Mouse (Mus musculus) c-Kit-positive CD71-positive TER-119-positive erythroid progenitor cells, embryonic 14.5 days (primary cell): ENCODE results near the gene G6pc.
"Not testable (repeated sequence)": the region's sequence is repeated elsewhere in the genome, so short reads cannot be mapped to it uniquely, and the experiment has no call there.

Source experiments
- DNase-seq: peaks from one replicate; pipeline ENCODE4 v3.0.0-alpha.2; 2013; ENCODE audit warnings: low spot score

Gene G6pc

DNA sequence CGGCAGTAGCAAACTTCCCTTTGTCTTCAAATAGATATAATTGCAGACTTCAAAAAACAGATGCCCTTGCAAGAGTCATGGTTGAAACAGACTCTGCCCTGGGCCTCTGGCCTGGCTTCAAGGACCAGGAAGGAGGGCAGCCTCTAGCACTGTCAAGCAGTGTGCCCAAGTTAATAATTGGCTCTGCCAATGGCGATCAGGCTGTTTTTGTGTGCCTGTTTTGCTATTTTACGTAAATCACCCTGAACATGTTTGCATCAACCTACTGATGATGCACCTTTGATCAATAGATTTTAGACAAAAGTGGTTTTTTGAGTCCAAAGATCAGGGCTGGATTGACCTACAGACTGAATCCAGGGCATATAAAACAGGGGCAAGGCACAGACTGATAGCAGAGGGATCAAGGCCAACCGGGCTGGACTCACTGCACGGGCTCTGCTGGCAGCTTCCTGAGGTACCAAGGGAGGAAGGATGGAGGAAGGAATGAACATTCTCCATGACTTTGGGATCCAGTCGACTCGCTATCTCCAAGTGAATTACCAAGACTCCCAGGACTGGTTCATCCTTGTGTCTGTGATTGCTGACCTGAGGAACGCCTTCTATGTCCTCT lies at the start of gene G6pc:
Gene G6pc (plus strand): TSS at position 236 of the 610 bp plus-strand sequence.
- DNase-seq, result no peak

DNA sequence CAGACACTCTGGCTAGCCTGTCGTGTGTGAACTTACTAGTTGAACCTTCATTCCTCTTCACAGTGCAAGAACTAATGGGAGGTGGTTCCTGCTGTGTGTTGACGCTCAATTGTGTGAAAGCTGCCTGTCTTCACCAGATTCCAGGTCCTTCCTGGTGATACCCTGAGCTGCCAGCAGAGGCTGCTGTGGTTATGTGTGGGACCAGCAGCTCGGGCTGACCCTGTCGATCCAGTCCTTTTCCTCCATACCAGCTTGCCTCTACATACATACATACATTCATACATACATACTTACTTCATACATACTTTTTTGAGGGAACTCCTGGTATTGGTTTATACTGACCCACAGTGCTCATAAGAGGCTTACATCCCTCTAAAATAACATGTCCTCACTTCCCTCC lies 43.8 kb upstream of the G6pc start:
- DNase-seq, result peak; percentile 39

DNA sequence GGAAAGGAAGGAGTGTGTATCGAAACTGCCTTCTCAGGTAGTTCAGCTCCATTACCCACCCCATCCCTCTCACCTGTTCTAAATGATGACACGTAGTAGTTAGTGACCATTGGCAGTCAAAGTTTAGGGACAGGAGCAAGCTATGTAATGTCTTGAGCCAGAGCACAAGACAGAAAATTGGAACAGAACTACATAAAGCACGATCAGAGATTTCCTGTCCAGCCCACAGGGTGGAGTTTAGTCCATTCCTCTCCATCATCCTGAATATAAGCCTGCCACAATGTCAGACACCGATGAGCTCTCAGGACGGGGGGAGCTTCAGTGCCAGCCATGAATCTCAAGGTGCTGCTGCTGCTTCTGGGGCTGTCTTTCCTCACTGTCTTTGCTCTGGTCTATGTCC lies 42.6 kb upstream of the G6pc start, which contains the start of gene Aoc2:
Gene Aoc2 (plus strand): TSS at position 301 of the 400 bp plus-strand sequence.
- no peak for DNase-seq

DNA sequence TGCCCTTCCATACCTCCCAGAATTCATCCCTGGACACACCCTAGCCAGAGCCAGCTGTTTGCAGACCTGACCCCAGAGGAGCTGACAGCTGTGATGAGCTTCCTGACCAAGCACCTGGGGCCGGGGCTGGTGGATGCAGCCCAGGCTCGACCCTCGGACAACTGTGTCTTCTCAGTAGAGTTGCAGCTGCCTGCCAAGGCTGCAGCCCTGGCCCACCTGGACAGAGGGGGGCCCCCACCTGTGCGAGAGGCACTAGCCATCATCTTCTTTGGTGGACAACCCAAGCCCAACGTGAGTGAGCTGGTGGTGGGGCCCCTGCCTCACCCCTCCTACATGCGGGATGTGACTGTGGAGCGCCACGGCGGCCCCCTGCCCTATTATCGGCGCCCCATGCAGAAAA lies 42.2 kb upstream of the G6pc start:
- DNase-seq, result not testable (repeated sequence)

DNA sequence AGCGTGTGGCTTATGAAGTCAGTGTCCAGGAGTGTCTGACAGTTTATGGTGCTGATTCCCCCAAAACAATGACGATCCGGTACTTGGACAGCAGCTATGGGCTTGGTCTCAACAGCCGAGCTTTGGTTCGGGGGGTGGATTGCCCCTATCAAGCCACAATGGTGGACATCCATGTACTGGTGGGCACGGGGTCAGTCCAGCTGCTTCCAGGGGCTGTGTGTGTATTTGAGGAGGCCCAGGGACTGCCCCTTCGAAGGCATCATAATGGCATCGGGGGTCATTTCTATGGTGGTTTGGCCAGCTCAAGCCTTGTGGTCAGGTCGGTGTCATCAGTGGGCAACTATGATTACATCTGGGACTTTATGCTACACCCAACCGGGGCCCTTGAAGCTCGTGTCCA lies 41.2 kb upstream of the G6pc start:
- DNase-seq, result no peak

DNA sequence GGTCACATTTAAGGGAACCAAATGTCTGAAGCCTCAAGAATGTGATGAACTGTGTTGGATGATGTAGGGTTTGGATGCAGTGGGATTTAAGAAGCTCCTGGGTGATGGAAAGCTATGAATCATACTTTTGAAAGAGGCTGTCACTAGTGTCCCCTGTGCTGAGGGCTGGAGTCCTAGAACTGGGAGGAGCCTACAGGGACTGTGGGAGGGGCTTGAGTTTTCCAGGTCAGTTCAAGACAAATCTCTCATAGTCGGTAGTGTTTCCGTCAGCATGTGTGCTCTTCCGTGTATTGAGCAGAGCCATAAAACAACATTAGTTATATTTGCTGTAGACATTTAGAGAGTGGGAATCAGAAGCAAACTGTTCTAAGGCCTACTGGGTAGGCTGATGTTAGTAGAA lies 40.0 kb upstream of the G6pc start:
- DNase-seq, result no peak

DNA sequence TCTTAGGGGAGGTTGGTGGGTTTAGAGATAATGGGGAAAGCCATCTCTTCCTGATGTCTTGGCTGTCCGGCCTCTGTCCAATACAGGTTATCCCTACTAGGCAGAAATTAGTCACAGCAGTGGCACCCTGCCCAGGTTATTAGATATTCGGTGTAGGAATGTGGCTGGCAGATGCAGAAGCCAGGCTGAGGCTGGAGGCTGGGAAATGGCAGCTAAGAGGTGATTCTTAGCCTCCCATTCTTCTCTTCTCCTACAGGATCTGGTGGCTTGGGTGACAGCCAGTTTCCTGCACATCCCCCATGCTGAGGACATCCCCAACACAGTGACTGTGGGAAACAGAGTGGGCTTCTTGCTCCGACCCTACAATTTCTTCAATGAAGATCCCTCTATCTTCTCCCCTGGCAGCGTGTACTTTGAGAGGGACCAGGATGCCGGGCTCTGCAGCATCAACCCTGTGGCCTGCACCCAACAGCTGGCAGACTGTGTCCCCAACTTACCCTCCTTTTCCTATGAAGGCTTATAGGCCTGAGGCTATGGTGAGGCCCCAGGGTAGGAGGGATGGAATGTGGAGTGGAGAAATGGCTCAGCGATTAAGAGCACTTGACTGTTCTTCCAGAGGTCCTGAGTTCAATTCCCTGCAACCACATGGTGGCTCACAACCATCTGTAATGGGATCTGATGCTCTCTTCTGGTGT lies 38.3 kb upstream of the G6pc start:
- DNase-seq, result no peak

DNA sequence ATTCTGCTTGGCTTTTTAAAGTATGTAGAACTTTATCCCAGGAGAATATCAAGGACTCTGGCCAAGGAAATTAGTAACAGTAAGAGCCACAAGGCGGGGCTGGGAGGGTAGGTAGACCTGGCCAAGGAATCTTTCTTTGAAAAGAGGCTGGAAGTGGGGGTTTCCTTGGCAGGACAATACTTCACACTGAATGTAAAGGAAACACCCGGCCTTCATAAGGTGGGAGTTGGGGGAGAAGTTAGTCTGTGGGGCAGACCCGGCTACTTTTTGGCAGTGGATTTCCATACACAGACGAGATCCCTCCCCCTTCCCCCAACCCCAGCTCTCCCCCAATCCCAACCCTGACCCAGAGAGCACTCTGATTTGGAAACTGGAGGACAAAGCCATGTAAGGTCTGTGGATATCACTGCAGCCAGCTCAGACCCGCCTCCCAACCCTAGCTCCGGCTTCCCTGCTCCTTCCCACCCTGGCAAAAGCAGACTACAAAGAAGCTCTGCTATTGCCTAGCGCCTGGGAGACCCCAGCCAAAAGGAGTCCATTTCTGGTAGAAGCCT lies 36.9 kb upstream of the G6pc start, which contains the start of gene Aoc3:
Gene Aoc3 (plus strand): TSS at position 235 of the 554 bp plus-strand sequence.
- no peak for DNase-seq

DNA sequence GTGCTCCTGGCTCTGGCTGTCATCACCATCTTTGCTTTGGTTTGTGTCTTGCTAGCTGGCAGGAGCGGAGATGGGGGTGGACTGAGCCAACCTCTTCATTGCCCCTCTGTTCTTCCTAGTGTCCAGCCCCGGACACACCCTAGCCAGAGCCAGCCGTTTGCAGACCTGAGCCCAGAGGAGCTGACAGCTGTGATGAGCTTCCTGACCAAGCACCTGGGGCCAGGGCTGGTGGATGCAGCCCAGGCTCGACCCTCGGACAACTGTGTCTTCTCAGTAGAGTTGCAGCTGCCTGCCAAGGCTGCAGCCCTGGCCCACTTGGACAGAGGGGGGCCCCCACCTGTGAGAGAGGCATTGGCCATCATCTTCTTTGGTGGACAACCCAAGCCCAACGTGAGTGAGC lies 36.4 kb upstream of the G6pc start:
- DNase-seq, result not testable (repeated sequence)

DNA sequence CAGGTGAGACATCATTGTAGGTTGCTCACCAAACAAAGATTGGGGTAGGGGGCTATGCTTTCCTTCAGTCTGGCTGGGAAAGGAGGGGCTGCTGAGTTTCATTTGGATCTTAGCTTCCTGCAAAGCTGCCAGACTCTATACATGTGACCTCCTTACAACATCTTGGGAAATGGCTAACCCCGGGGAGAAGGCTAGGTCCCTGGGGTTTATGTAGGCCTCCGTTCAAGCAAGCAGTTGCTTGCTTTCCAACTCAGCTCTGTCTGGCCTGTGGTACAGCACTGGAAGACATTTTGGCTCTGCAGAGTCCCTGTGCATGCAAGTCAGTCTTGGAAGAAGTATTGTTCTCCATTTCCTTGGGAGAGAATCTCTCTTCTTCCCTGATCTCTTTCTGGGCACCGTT lies 34.8 kb upstream of the G6pc start:
- no peak for DNase-seq

DNA sequence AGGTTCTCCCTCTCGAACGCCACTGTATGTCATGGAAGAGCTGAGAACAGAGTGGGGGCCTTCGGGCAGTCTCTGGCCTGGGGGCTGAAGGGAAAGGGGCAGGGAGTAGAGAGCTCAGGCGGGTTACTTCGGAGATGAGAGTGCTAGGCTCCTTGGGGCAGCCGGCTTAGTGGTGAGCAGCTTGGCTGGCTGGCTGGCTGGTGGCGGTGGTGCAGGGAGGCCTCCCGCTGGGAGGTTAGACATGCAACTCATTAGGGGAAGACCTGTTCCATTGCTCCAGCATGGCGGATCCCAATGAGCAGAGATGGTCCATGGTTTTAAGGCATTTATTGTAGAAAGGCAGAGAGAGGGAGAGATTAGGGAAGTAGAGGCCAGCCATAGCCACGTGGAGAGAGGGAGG lies 33.3 kb upstream of the G6pc start:
- no peak for DNase-seq

DNA sequence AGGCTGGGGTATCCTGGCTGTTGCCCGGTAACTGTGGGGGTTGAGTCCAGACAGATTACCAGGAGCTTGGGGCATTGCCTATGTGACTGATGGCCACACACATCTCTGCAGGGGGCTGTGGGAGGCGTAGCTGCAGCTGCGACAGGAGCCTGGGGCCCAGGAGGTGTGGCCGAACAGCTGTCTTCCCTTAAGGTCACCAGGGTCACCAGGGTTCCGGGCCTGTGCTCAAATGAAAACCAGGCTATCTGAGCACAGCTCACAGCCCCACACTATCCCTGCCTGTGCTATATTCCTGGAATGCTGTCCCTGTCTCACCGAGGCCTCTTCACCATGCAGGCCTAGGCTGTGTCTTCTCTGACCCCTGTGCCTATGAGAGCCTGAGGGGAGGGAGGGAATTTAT lies 32.8 kb upstream of the G6pc start:
- DNase-seq, result no peak

DNA sequence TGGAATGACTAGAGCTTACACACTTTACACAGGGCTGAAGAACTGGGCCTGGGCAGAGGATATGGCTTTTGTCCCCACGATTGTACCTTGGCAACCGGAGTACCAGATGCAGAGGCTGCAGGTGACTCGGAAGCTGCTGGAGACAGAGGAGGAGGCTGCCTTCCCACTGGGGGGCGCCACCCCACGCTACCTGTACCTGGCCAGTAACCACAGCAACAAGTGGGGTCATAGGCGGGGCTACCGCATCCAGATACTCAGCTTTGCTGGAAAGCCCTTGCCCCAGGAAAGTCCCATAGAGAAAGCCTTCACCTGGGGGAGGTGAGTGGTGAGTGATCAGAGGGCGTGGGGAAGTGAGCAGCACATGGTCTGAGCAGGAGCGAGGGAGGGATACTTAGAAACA lies 31.7 kb upstream of the G6pc start:
- DNase-seq, result no peak

DNA sequence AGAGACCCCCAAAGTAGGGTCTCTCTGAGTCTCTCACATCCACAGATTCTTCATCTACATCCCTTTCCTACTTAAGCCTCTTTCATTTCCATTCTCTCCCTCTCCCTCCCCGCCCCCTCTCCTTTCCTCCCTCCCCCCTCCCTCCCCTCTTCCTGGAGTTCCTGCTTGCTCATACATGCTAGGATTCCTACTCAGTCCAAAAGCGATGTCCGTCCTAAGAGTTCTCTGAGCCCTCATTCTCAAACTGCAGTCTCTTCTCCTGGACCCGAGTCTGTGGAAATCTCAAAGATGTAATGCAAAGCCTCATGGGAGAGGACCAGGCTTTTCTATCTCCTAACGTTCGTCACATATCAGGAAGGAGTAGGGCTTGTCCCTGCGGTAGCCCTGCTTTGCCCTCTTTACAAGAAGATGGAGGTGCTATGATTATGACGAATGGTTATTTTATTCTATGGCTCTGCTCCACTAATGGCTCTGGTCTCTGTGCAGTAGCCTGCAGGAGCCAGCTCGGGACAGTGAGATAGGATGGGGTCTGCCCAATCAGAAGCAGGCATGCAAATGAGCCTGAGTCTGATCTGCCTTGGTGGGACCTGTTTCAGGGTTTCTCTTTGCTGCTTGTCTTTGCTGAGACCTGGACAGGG lies 29.1 kb upstream of the G6pc start:
- DNase-seq, result peak; percentile 66

DNA sequence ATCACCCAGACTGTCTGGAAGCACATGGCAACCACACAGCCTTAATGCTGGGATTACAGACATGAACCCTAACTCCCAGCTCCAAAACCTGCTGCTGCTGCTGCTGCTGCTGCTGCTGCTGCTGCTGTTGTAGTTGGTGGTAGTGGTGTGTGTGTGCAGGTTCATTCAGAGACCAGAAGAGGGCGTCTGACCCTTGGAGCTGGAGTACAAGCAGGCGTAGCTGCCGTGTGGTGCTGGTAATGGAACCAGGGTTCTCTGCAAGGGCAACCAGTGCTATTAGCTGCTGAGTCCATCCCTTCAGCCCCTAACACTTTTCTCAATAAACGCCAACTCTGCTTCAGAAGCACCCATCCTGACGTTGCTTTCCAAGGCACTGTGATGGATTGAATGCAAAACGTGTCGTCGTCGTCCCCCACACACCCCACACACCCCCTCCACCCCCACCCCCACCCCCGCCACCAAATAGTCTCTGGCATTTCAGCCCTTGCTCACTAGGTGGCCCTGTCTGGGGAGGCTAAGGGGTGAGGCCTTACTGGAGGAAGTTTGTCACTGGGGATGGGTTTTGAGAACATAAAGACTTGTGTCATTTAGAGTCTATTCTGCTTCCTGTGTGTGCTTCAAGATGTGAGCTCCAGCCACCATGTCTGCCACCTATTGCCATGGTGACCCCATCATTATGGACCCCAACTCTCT lies 20.1 kb upstream of the G6pc start:
- no peak for DNase-seq

DNA sequence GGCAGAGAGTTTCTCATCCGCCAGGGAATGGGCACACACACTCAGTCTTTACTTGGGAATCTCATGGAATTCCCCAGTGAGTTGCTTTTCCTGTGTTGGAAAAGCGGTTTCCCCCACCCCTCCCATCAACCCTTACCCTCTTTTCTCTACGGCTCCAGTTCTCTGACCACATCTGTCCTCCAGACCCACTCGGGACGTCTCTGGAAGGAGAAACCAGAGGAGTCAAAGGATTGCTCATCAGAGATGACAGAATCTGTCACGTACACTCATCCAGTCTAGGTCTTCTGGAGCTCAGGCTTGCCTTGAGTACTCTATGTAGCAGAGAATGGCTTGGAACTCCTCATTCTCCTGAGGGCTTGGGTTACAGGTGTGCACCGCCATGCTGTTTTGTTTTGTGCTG lies 18.6 kb upstream of the G6pc start:
- no peak for DNase-seq

DNA sequence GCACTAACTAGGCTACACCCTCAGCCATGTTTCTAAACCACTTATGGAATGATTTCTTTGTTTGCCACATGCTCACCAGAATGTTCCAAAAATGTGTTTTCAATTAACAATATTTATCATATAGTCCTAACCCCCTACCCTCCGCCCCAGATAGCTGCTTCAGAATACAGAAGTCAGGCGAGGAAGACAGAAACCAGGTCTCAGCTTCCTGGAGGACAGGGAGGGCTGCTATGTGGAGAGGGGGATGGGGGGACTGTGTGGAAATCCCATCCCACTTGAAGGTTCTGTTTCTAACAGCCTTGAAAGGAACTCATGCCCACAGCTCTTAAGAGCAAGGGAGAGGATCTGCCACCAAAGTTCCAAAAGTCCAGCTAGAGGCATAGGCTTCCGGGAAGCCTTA lies 18.1 kb upstream of the G6pc start:
- no peak for DNase-seq

DNA sequence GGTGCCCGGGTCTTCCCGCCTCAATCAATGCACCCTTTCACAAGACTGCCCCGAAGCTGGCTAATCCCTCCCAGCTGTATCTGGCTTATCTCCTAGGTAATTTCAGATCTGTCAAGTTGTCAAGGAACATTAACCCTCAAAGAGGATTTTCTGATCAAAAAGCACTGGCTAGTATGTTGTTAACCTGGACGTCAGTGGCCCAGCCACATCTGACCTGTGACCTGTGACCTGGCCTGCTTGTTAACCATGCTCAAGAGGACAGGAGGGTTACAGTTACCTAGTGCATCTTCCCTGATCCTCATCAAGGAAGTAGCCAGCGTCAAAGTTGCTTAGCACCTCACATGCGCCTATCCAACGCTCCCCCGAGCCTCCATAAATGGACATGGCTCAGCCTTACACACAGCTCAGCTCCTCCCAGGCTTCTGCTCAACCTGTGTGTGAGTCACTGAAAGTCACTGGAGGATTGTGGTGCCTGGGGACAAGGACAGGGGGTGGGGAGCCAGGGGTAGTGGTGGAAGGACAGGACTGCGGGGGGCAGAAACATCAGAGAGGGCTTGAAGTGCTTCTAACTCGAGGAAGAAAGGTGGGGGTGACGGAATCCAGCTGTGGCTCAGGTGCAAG lies 16.2 kb upstream of the G6pc start:
- no peak for DNase-seq

DNA sequence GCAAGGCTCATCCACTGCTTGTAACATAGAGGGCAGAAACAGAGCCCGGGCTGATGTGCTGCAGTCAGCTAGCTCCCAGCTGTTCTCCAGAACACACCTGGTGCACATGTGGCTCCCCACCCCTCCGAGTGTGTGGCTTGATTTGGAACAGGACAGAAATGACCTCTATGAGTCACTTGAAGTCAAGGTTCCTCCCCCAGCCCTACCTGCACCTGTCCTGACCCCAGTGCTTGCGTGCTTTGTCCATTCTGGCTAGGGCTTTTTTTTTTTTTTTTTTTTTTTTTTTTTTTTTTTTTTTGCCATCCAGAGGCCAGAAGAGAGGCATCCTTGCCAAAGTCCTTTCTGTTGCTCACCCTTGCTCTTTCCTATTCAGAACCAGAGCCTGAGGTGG lies 15.6 kb upstream of the G6pc start:
- DNase-seq, result no peak

DNA sequence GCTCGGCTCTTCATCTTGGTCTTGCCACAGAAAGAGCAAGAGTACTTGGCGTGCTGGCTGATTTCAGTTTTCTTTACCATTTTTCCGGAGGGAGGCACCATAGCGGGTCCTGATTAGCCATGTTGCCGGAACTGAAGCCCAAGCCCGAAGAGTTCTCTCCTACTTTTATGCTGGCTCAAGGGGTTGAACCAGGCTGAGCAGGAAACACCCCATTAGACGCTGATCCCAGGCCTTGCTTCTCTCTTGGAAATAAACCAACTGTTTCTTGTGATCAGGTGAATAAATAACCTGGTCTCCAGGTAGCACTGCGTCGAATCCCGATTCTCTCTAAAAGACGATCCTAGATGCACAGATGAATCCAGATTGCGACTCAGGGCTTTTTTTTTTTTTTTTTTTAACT lies 13.9 kb upstream of the G6pc start:
- DNase-seq, result no peak

DNA sequence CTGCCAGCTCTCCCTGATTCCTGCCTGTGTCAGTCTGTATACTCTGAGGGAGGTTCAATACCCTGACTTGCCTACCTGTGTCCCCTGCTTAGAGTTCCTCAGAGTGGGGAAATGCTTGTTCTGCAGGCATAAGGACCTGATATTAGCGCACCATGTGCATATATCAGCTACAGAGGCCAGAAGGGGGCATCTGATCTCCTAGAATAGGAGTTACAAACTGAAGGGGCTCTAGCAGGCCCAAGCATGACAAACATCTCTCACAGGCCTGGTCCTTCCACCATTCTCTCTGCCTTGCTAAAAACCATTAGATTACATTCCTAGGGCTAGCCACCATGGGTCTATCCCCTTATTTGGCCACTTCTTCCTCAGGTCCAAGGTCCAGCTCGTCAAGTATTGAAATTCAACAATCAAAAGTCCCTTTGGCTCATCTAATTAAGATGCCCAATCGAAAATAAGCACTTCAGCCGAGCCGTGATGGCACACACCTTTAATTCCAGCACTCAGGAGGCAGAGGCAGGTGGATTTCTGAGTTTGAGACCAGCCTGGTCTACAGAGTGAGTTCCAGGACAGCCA lies 12.8 kb upstream of the G6pc start:
- no peak for DNase-seq

DNA sequence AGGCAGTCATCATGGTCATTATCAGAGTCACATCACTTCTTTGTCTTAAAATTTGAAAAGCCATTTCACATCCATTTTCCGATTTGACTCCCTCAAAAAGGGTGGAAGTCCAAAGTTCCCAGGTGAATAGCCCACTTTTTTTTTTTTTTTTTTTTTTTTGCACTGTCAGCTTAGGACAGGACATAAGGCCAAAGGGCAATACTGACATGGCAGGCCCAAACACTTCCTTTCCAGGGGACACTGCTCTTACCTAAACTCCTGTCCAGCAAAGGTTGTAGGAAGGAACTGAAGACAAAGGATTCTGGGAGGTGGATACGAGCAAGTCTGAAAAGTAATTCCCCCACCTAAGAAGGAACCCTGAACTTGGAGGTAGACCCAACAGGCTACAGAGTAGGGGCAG lies 11.4 kb upstream of the G6pc start:
- no peak for DNase-seq
